Mouse (Mus musculus) liver, embryonic 13.5 days (tissue): ENCODE results near the gene Postn. TPM values are rescaled to one million over a fixed set of nuclear protein-coding genes. Genes with fewer than 3 reads are reported as not detected.

Experiments
- ATAC-seq: fragments of 200-750 bp; cut with Nextera tagmentation; 2 replicates; pipeline ENCODE4 v1.8.0; 2017; ENCODE audit warnings: low read depth, mild to moderate bottlenecking, moderate number of reproducible peaks, moderate library complexity
- DNase-seq: peaks from one replicate; pipeline ENCODE4 v3.0.0; 2022
- H3K27ac ChIP-seq: fragments of 300-500 bp; sonication (generic); 2 replicates; pipeline ENCODE4 v1.5.1; 2015; ENCODE audit warnings: moderate library complexity, mild to moderate bottlenecking, inconsistent platforms
- H3K27me3 ChIP-seq: fragments of 300-500 bp; sonication (generic); 2 replicates; pipeline ENCODE4 v1.6.1; 2015; ENCODE audit warnings: mild to moderate bottlenecking, inconsistent platforms
- H3K36me3 ChIP-seq: fragments of 300-500 bp; sonication (generic); 2 replicates; pipeline ENCODE4 v1.6.1; 2015; ENCODE audit warnings: mild to moderate bottlenecking, inconsistent platforms
- H3K4me1 ChIP-seq: fragments of 300-500 bp; sonication (generic); replicated peaks from 2 replicates; pipeline ENCODE4 v1.6.1; 2015; ENCODE audit warnings: inconsistent platforms
- H3K4me2 ChIP-seq: fragments of 300-500 bp; sonication (generic); 2 replicates; pipeline ENCODE4 v1.6.1; 2015; ENCODE audit warnings: inconsistent platforms, mild to moderate bottlenecking, moderate library complexity
- H3K4me3 ChIP-seq: fragments of 300-500 bp; sonication (generic); replicated peaks from 2 replicates; pipeline ENCODE4 v1.5.1; 2015; ENCODE audit warnings: mild to moderate bottlenecking, inconsistent platforms
- H3K9ac ChIP-seq: fragments of 300-500 bp; sonication (generic); 2 replicates; pipeline ENCODE4 v1.6.1; 2015; ENCODE audit warnings: mild to moderate bottlenecking, inconsistent platforms
- H3K9me3 ChIP-seq: fragments of 300-500 bp; sonication (generic); replicated peaks from 2 replicates; pipeline ENCODE4 v1.6.1; 2016; ENCODE audit warnings: inconsistent platforms
- WGBS: fragments of 180-500 bp; shearing (Covaris S2); methylation state at CpG from one replicate; pipeline ENCODE4 v1.1.7; 2015; ENCODE audit not compliant: insufficient replicate concordance; 5-methylcytosine and 5-hydroxymethylcytosine counted together
- polyA plus RNA-seq: library from polyadenylated mRNA; unstranded; fragments of >200 nt; fragmentation: Nextera tagmentation; extraction: Ambion mirVana; gene quantifications from 2 replicates; pipeline ENCODE4 v1.2.1, GENCODE M21; 2015

Postn gene
- polyA plus RNA-seq: 21.9 and 26.3 TPM in 2 replicates

- 33% methylated on average over 6 of the region's 6 CpGs for WGBS
- H3K4me3 ChIP-seq: 0 out of 2 replicates have a peak within 1 kb of the TSS, but pooled peaks have one; percentile 19
- H3K27ac ChIP-seq: no peak within 1 kb of the TSS
These were observed at the start of gene Postn for GRCm38 (mm10) chr3:54360897-54361296. Gene Postn (plus strand): TSS chr3:54361109.

GRCm38 (mm10) chr3:54314055-54314454 is 46.9 kb upstream of the Postn start:
- Histone ChIP-seq H3K4me2 (no peak overlapping the region), H3K4me3 (no peak overlapping the region), H3K27me3 (no peaks in the 10 kb centered on the region), H3K27ac (no peak overlapping the region), H3K9me3 (no peaks in the 10 kb centered on the region), H3K4me1 (no peaks in the 10 kb centered on the region), H3K9ac (no peak overlapping the region), H3K36me3 (no peaks in the 10 kb centered on the region)
- ATAC-seq (no peak), DNase-seq (no peak)
- 72% methylated on average over 2 of the region's 2 CpGs for WGBS

More at GRCm38 (mm10) chr3:54360897-54361296, at the start of gene Postn:
- Histone ChIP-seq H3K4me2 (no peak within 1 kb of the TSS), H3K4me1 (peaks cover 2% of the 10 kb centered on the region; the same call in 1 of the 2 replicates), H3K9me3 (no peaks in the 10 kb centered on the region), H3K9ac (no peak within 1 kb of the TSS), H3K27me3 (no peaks in the 10 kb centered on the region), H3K36me3 (no peaks in the 10 kb centered on the region)
- DNase-seq (no peak), ATAC-seq (no peak)

- Histone ChIP-seq H3K36me3 (no peaks in the 10 kb centered on the region), H3K9me3 (no peaks in the 10 kb centered on the region), H3K4me1 (no peaks in the 10 kb centered on the region), H3K4me3 (no peak overlapping the region), H3K9ac (no peak overlapping the region), H3K27ac (no peak overlapping the region), H3K4me2 (no peak overlapping the region), H3K27me3 (no peaks in the 10 kb centered on the region)
- ATAC-seq: no peak
- peak; percentile 4 for DNase-seq
- 13% methylated on average over 9 of the region's 9 CpGs for WGBS
These were observed 7.8 kb upstream of the Postn start for GRCm38 (mm10) chr3:54352891-54353652.

DNA sequence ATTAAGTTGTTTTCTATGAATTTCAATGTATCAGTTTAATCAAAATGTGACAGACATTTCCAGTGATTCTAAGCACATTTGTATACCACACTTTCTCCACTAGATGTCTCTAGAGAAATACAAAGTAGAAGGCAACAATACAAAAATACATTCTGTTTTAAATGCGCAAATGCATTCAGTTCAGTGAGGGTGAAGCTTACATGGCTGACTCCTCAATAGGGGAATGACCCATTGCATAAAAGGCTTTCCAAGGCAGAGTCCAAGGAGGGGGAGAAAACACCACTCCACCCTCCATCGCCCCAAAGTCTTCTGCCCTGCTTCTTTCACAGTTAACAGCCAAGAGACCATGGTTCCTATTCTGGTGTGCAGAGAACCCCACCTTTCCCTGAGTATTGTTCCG is 3.3 kb upstream of the Postn start:
- DNase-seq (no peak), ATAC-seq (no peak)
- no peaks in the 10 kb centered on the region for H3K36me3 ChIP-seq
- H3K9me3 ChIP-seq: no peaks in the 10 kb centered on the region
- no peak overlapping the region for H3K4me3 ChIP-seq
- 59% methylated on average over 3 of the region's 3 CpGs for WGBS
- H3K27me3 ChIP-seq: no peaks in the 10 kb centered on the region
- H3K4me2 ChIP-seq: no peak overlapping the region
- peaks cover 2% of the 10 kb centered on the region; the same call in 1 of the 2 replicates for H3K4me1 ChIP-seq
- no peak overlapping the region for H3K27ac ChIP-seq
- H3K9ac ChIP-seq: no peak overlapping the region

- DNase-seq: no peak
- H3K9ac ChIP-seq: no peak overlapping the region
- H3K27me3 ChIP-seq: no peaks in the 10 kb centered on the region
- H3K4me3 ChIP-seq: no peak overlapping the region
- 0 out of 2 replicates have a peak overlapping the region, but pooled peaks have one; percentile 8 for H3K4me2 ChIP-seq
- no peak; the same call in 1 of the 2 replicates for ATAC-seq
- H3K36me3 ChIP-seq: no peaks in the 10 kb centered on the region
- no peaks in the 10 kb centered on the region for H3K9me3 ChIP-seq
- no peak overlapping the region for H3K27ac ChIP-seq
- peaks cover 2% of the 10 kb centered on the region; the same call in 1 of the 2 replicates for H3K4me1 ChIP-seq
- 40% methylated on average over 15 of the region's 15 CpGs for WGBS
These were observed 2.3 kb upstream of the Postn start for GRCm38 (mm10) chr3:54358463-54359189.

GRCm38 (mm10) chr3:54361656-54362055 is 747 bp downstream of the Postn start:
- Histone ChIP-seq H3K4me3 (no peak overlapping the region), H3K27ac (no peak overlapping the region), H3K9me3 (no peaks in the 10 kb centered on the region), H3K27me3 (no peaks in the 10 kb centered on the region), H3K4me2 (no peak overlapping the region), H3K9ac (no peak overlapping the region), H3K36me3 (no peaks in the 10 kb centered on the region), H3K4me1 (peaks cover 2% of the 10 kb centered on the region; the same call in 1 of the 2 replicates)
- no peak for DNase-seq
- no peak for ATAC-seq

- H3K27me3 ChIP-seq: no peaks in the 10 kb centered on the region
- DNase-seq: no peak
- no peak for ATAC-seq
- no peaks in the 10 kb centered on the region for H3K9me3 ChIP-seq
- H3K9ac ChIP-seq: no peak overlapping the region
- H3K27ac ChIP-seq: no peak overlapping the region
- no peak overlapping the region for H3K4me2 ChIP-seq
- no peaks in the 10 kb centered on the region for H3K4me1 ChIP-seq
- no peaks in the 10 kb centered on the region for H3K36me3 ChIP-seq
- WGBS: 52% methylated on average over 1 of the region's 1 CpGs
- H3K4me3 ChIP-seq: no peak overlapping the region
These were observed 10.1 kb downstream of the Postn start for GRCm38 (mm10) chr3:54371015-54371414.

- H3K4me3 ChIP-seq: no peak overlapping the region
- no peaks in the 10 kb centered on the region for H3K36me3 ChIP-seq
- 60% methylated on average over 6 of the region's 6 CpGs for WGBS
- H3K27me3 ChIP-seq: no peaks in the 10 kb centered on the region
- no peak overlapping the region for H3K4me2 ChIP-seq
- H3K4me1 ChIP-seq: no peaks in the 10 kb centered on the region
- no peaks in the 10 kb centered on the region for H3K9me3 ChIP-seq
- no peak overlapping the region for H3K9ac ChIP-seq
- no peak overlapping the region for H3K27ac ChIP-seq
- ATAC-seq: no peak
- no peak for DNase-seq
These were observed 11.7 kb downstream of the Postn start for GRCm38 (mm10) chr3:54372625-54373024.

DNA sequence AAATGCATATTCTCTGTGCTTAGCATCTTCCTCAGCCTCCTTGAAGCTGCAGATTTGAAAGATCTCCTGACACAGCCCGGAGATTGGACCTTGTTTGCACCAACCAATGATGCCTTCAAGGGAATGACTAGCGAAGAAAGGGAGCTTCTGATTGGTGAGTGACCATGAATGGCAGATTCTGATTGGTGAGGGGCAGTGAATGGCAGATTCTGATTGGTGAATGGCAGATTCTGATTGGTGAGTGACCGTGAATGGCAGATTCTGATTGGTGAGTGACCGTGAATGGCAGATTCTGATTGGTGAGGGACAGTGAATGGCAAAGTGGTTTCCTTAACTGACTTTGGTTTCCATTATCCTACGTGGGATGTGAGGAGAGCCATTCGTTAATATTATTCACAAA is 15.1 kb downstream of the Postn start:
- H3K4me3 ChIP-seq: no peak overlapping the region
- H3K27ac ChIP-seq: no peak overlapping the region
- no peaks in the 10 kb centered on the region for H3K4me1 ChIP-seq
- no peak for ATAC-seq
- WGBS: 74% methylated on average over 6 of the region's 6 CpGs
- no peak overlapping the region for H3K4me2 ChIP-seq
- no peaks in the 10 kb centered on the region for H3K9me3 ChIP-seq
- no peak for DNase-seq
- no peak overlapping the region for H3K9ac ChIP-seq
- H3K27me3 ChIP-seq: no peaks in the 10 kb centered on the region
- no peaks in the 10 kb centered on the region for H3K36me3 ChIP-seq

GRCm38 (mm10) chr3:54377647-54378046 is 16.7 kb downstream of the Postn start:
- Histone ChIP-seq H3K4me2 (no peak overlapping the region), H3K4me3 (no peak overlapping the region), H3K27me3 (no peaks in the 10 kb centered on the region), H3K4me1 (no peaks in the 10 kb centered on the region), H3K36me3 (no peaks in the 10 kb centered on the region), H3K9me3 (no peaks in the 10 kb centered on the region), H3K9ac (no peak overlapping the region), H3K27ac (no peak overlapping the region)
- DNase-seq (no peak), ATAC-seq (no peak)
- WGBS: 54% methylated on average over 2 of the region's 2 CpGs

DNA sequence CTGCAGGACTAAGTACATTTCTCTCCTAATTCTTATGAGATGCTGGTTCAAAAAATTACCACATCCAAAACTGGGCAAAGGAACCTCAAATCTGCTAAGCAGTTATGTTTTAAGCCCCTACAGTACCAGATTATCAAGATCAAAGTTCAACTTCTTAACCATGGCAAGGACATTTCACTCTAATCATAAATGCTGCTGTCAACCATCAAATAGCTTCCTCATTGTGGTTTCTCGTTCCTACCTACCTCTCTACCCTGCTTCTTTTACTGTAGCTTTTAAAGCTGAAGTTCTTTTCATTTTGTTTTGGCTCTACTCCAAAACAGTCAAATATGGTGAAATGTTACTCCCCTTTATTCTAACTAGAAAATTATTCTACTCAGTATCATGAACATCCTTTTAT is 17.2 kb downstream of the Postn start:
- Histone ChIP-seq H3K27me3 (no peaks in the 10 kb centered on the region), H3K4me1 (no peaks in the 10 kb centered on the region), H3K27ac (no peak overlapping the region), H3K4me2 (no peak overlapping the region), H3K4me3 (no peak overlapping the region), H3K9ac (no peak overlapping the region), H3K9me3 (no peaks in the 10 kb centered on the region), H3K36me3 (no peaks in the 10 kb centered on the region)
- WGBS: 20% methylated on average over 1 of the region's 1 CpGs
- ATAC-seq: no peak
- no peak for DNase-seq
